Mouse (Mus musculus) hindbrain, embryonic 12.5 days (tissue): ENCODE results near the gene Pfkfb3. TPM values are rescaled to one million over a fixed set of nuclear protein-coding genes. Genes with fewer than 3 reads are reported as not detected.
A peak's percentile ranks its signal among the peaks of the same experiment; 100 is the strongest.

Experiments used
- ATAC-seq: fragments of 200-750 bp; cut with Nextera tagmentation; 2 replicates; pipeline ENCODE4 v1.8.0; 2017; ENCODE audit warnings: moderate TSS enrichment; ENCODE audit not compliant: low FRiP score
- H3K27ac ChIP-seq: fragments of 300-500 bp; sonication (generic); 2 replicates; pipeline ENCODE4 v1.5.1; 2016; ENCODE audit warnings: mild to moderate bottlenecking
- H3K27me3 ChIP-seq: fragments of 300-500 bp; sonication (generic); 2 replicates; pipeline ENCODE4 v1.6.1; 2016; ENCODE audit warnings: mild to moderate bottlenecking
- H3K36me3 ChIP-seq: fragments of 300-500 bp; sonication (generic); 2 replicates; pipeline ENCODE4 v1.6.1; 2016; ENCODE audit warnings: mild to moderate bottlenecking
- H3K4me1 ChIP-seq: fragments of 300-500 bp; sonication (generic); 2 replicates; pipeline ENCODE4 v1.6.1; 2016
- H3K4me2 ChIP-seq: fragments of 300-500 bp; sonication (generic); replicated peaks from 2 replicates; pipeline ENCODE4 v1.6.1; 2016; ENCODE audit warnings: mild to moderate bottlenecking
- H3K4me3 ChIP-seq: fragments of 300-500 bp; sonication (generic); 2 replicates; pipeline ENCODE4 v1.5.1; 2016; ENCODE audit warnings: mild to moderate bottlenecking
- H3K9ac ChIP-seq: fragments of 300-500 bp; sonication (generic); 2 replicates; pipeline ENCODE4 v1.6.1; 2016; ENCODE audit warnings: mild to moderate bottlenecking, moderate library complexity
- H3K9me3 ChIP-seq: fragments of 300-500 bp; sonication (generic); replicated peaks from 2 replicates; pipeline ENCODE4 v1.6.1; 2016; ENCODE audit warnings: mild to moderate bottlenecking
- WGBS: fragments of 180-500 bp; shearing (Covaris S2); methylation state at CpG from one replicate; pipeline ENCODE4 v1.1.7; 2016; 5-methylcytosine and 5-hydroxymethylcytosine counted together
- polyA plus RNA-seq: library from polyadenylated mRNA; unstranded; fragments of >200 nt; fragmentation: Nextera tagmentation; extraction: Ambion mirVana; gene quantifications from 2 replicates; pipeline ENCODE4 v1.2.1, GENCODE M21; 2016

The Pfkfb3 gene
- polyA plus RNA-seq, 1 experiment from 2014 or later = 20.4 TPM

DNA sequence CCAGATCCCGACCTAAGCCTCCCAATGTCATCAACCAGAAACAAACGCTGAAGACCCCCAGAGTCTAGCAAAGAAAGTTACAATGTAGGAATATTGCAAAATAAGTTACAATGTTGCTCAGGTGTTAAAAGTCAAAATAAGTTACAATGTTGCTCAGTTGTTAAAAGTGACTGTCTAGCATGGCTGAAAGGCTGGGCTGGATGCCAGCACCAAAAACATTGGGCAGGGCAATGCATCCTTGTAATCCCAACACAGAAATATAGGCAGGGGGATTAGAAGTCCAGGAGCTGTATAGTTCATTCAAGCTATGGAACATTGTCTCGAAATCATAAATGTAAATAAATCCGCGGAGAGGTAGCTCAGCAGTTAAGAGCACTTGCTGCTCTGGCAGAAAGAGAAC lies 61.0 kb downstream of the Pfkfb3 start:
- no peaks in the 10 kb centered on the region for H3K9me3 ChIP-seq
- peaks cover 54% of the 10 kb centered on the region for H3K36me3 ChIP-seq
- no peak overlapping the region for H3K9ac ChIP-seq
- H3K27me3 ChIP-seq = no peaks in the 10 kb centered on the region
- H3K4me2 ChIP-seq = no peak overlapping the region
- no peaks in the 10 kb centered on the region; the same call in 1 of the 2 replicates for H3K4me1 ChIP-seq
- no peak overlapping the region for H3K4me3 ChIP-seq
- 92% methylated on average over 5 of the region's 5 CpGs for WGBS
- no peak for ATAC-seq
- no peak overlapping the region for H3K27ac ChIP-seq

DNA sequence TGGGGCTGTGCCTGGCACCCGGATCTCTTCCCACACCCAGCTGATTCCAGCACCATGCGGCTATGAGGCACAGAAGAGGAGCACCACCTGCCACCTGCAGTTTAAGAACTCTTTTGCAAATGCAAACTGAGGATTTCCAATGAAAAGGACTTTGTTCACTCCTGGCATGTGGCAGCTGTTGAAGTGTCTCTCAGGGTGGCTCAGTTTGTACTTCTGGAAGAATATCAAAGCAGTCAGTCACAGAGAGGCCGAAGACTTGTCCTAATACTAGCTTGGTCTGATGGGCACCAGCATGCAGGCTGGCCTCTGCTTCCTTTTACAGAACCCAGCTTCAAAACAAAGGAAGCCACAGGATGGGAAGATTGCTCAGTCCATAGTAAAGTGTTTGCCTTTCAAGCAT lies 62.4 kb downstream of the Pfkfb3 start:
- WGBS = 79% methylated on average over 3 of the region's 3 CpGs
- H3K4me1 ChIP-seq = no peaks in the 10 kb centered on the region; the same call in 1 of the 2 replicates
- no peak for ATAC-seq
- no peak overlapping the region for H3K4me2 ChIP-seq
- no peaks in the 10 kb centered on the region for H3K27me3 ChIP-seq
- H3K27ac ChIP-seq = no peak overlapping the region
- no peak overlapping the region for H3K9ac ChIP-seq
- H3K4me3 ChIP-seq = no peak overlapping the region
- peaks cover 64% of the 10 kb centered on the region for H3K36me3 ChIP-seq
- H3K9me3 ChIP-seq = no peaks in the 10 kb centered on the region

DNA sequence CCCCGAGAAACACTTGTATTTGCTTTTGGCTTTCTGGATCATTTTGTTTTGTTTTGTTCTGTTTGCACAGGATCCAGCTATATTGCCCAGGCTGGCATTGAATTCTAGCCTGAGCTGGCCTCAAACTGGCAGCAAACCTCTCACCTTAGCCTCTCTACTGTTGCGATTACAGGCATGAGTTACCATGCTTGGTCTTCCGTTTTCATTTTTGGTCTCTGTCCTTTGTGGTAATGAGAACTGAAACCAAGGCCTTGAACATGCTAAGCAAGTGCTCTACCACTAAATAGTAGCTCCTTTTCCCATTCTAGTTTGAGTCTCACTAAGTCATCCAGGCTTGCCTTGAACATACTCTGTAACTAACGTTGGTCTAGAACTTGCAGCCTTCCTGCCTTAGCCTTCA lies 63.3 kb downstream of the Pfkfb3 start:
- 92% methylated on average over 4 of the region's 4 CpGs for WGBS
- H3K4me1 ChIP-seq = no peaks in the 10 kb centered on the region; the same call in 1 of the 2 replicates
- no peak overlapping the region for H3K27ac ChIP-seq
- no peaks in the 10 kb centered on the region for H3K9me3 ChIP-seq
- ATAC-seq = no peak
- H3K36me3 ChIP-seq = peaks cover 73% of the 10 kb centered on the region
- H3K9ac ChIP-seq = no peak overlapping the region
- no peak overlapping the region for H3K4me3 ChIP-seq
- no peaks in the 10 kb centered on the region for H3K27me3 ChIP-seq
- H3K4me2 ChIP-seq = no peak overlapping the region

DNA sequence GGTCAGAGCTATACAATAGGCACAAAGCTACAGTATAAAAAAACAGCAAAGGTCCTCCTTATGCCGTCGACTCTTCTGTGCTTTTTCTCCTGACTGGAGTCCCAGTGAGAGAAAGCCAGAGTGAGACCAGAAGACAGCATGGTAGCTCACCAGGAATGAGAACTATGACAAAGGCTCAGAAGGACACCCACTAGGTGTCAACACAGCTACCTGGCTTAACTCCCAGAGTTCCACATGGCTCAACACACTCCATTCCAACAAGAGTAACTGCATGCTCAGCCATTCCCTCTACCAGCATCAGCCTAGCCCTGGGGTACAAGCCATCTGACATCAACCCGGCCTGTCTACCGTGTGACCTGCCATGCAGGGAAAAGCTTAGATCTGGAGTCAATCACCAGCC lies 70.7 kb downstream of the Pfkfb3 start:
- H3K4me3 ChIP-seq = no peak overlapping the region
- H3K4me2 ChIP-seq = no peak overlapping the region
- no peak for ATAC-seq
- peaks cover 97% of the 10 kb centered on the region for H3K36me3 ChIP-seq
- H3K27ac ChIP-seq = no peak overlapping the region
- no peaks in the 10 kb centered on the region for H3K4me1 ChIP-seq
- 84% methylated on average over 4 of the region's 4 CpGs for WGBS
- no peak overlapping the region for H3K9ac ChIP-seq
- H3K27me3 ChIP-seq = no peaks in the 10 kb centered on the region
- no peaks in the 10 kb centered on the region for H3K9me3 ChIP-seq

DNA sequence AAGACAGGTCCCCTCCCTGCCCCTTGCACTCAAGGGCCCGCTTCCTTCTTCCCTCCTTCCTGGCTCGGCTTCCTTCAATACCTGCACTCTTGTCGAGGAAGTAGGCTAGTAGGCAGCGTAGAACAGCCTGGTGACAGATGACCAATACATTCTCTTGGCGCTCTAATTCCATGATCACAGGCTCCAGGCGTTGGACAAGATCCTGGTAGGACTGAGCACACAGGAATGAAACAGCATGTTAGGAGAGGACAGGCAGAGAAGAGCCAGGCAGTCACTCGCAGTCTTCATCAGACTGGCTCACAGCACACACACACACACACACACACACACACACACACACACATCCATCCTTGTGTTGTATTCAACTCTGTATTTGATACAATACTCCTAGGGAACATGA lies 71.5 kb downstream of the Pfkfb3 start:
- H3K4me3 ChIP-seq = no peak overlapping the region
- H3K27ac ChIP-seq = no peak overlapping the region
- ATAC-seq = no peak
- no peaks in the 10 kb centered on the region for H3K4me1 ChIP-seq
- H3K9me3 ChIP-seq = no peaks in the 10 kb centered on the region
- no peak overlapping the region for H3K4me2 ChIP-seq
- H3K9ac ChIP-seq = no peak overlapping the region
- H3K36me3 ChIP-seq = peaks cover 98% of the 10 kb centered on the region
- no peaks in the 10 kb centered on the region for H3K27me3 ChIP-seq
- 90% methylated on average over 7 of the region's 7 CpGs for WGBS

DNA sequence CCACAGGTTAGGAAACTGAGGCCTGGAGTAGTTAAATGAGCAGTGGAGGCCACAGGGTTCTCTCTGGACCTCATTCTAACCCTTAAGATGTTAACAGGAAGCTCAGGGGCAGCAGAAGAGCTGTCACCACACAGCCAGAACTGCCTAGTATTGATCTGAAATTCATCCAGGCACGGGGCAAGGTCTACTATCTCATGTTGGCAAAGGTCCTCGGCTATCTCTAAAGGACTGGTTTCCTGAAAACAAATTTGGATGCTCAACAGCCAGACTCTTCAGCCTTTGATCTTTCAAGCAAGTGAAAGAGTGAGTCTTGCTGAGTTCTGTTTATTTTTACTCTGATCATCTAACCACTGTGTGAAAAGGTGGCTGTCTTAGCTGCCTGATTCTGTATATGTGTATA lies 74.9 kb downstream of the Pfkfb3 start:
- no peaks in the 10 kb centered on the region for H3K27me3 ChIP-seq

DNA sequence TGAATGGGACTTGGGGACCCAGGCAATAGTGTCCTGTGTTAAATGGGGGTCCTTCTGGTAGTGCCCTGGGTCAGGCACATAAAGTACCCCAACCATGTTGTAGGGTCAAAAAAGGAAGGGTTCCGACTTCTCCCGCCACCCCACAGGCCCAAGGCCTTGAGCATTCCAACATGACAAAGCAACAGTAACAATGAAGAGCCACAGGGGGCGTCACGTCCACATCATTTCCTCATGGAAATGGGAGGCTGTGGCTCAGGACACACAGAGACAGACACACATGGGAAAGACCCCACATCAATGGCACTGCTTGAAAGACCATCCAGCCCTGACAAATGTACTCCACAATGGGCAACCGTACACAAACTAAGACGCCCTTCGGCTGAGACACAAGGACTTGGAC lies 78.6 kb downstream of the Pfkfb3 start:
- 75% methylated on average over 7 of the region's 7 CpGs for WGBS
- H3K27me3 ChIP-seq = no peaks in the 10 kb centered on the region
- no peaks in the 10 kb centered on the region for H3K9me3 ChIP-seq
- no peaks in the 10 kb centered on the region for H3K4me1 ChIP-seq
- no peak for ATAC-seq
- no peak overlapping the region for H3K4me3 ChIP-seq
- H3K9ac ChIP-seq = no peak overlapping the region
- H3K27ac ChIP-seq = no peak overlapping the region
- no peak overlapping the region for H3K4me2 ChIP-seq
- peaks cover 95% of the 10 kb centered on the region for H3K36me3 ChIP-seq

More for the DNA sequence above, 74.9 kb downstream of the Pfkfb3 start:
- no peak overlapping the region for H3K4me2 ChIP-seq
- 91% methylated on average over 2 of the region's 2 CpGs for WGBS
- peaks cover 97% of the 10 kb centered on the region for H3K36me3 ChIP-seq
- no peaks in the 10 kb centered on the region for H3K4me1 ChIP-seq
- ATAC-seq = no peak
- H3K27ac ChIP-seq = no peak overlapping the region
- H3K4me3 ChIP-seq = no peak overlapping the region
- H3K9me3 ChIP-seq = no peaks in the 10 kb centered on the region
- no peak overlapping the region for H3K9ac ChIP-seq

DNA sequence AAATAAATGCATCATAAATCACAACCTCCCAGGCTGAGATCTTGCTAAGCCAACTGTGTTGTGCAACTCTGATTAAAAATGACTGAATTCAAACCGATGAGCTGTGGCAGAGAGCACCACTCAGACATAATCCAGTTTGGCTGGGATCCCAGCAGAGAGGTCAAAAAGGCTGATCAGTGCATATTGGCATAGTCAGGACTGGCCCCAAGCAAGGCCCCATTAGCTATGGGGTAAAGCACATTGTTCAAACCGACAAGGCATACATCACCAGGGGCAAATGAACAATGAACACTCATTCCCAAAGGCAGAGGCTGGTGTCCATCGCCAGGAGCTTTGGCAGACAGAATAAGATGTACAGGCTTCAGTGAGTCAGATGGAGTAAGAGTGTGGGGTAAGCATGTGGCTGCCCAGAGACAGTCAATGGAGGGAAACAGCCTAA lies 89.2 kb downstream of the Pfkfb3 start:
- H3K27ac ChIP-seq = no peak overlapping the region

DNA sequence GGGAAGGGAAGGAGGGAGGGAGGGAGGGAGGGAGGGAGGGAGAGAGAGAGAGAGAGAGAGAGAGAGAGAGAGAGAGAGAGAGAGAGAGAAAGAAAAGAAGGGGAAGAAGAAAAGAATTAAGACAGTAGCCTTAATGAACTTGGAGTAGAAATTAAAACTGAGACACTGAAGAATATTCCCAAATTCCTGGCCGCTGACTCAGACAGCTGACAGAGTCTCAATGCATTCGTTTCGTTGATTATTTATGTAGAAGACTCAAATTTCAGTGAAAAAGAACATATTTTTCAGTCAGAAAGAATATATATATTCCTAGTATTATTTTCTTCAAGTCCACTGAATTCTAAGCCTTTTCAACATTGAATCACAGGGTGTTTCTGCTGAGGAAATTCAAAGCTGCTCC lies 92.9 kb downstream of the Pfkfb3 start:
- Histone ChIP-seq H3K9ac (no peak overlapping the region), H3K27ac (no peak overlapping the region), H3K9me3 (no peaks in the 10 kb centered on the region), H3K4me2 (no peak overlapping the region), H3K27me3 (no peaks in the 10 kb centered on the region), H3K36me3 (no peaks in the 10 kb centered on the region), H3K4me1 (no peaks in the 10 kb centered on the region), H3K4me3 (no peak overlapping the region)
- no peak for ATAC-seq
- 81% methylated on average over 3 of the region's 3 CpGs for WGBS

More for the DNA sequence above, 89.2 kb downstream of the Pfkfb3 start:
- Histone ChIP-seq H3K36me3 (no peaks in the 10 kb centered on the region), H3K27me3 (no peaks in the 10 kb centered on the region), H3K4me3 (no peak overlapping the region), H3K4me1 (no peaks in the 10 kb centered on the region), H3K9me3 (no peaks in the 10 kb centered on the region), H3K4me2 (no peak overlapping the region), H3K9ac (no peak overlapping the region)
- WGBS = 41% methylated on average over 3 of the region's 3 CpGs
- ATAC-seq = peak; percentile 73

DNA sequence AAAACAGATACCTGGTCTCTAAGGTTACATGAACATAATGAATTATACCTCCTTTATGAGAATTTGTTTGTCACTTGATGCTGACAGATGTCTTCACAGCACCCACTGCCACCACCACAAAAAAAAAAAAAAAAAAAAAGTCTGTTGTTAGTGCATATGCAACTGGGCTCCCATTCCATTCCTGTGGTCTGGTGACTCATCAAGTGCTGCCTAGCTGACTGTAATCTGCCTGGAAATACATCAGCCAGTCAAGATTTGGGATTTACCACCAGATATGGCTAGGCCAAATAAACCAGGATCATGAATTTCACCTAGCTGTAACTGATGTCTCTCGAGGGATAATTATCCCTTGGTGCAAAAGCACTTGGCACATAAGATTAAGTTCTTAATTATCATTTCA lies 95.4 kb downstream of the Pfkfb3 start:
- 88% methylated on average over 1 of the region's 1 CpGs for WGBS
- ATAC-seq = no peak
- no peak overlapping the region for H3K4me3 ChIP-seq
- no peak overlapping the region for H3K9ac ChIP-seq
- no peaks in the 10 kb centered on the region for H3K4me1 ChIP-seq
- no peaks in the 10 kb centered on the region for H3K27me3 ChIP-seq
- H3K4me2 ChIP-seq = no peak overlapping the region
- H3K36me3 ChIP-seq = no peaks in the 10 kb centered on the region
- H3K27ac ChIP-seq = no peak overlapping the region
- no peaks in the 10 kb centered on the region for H3K9me3 ChIP-seq

DNA sequence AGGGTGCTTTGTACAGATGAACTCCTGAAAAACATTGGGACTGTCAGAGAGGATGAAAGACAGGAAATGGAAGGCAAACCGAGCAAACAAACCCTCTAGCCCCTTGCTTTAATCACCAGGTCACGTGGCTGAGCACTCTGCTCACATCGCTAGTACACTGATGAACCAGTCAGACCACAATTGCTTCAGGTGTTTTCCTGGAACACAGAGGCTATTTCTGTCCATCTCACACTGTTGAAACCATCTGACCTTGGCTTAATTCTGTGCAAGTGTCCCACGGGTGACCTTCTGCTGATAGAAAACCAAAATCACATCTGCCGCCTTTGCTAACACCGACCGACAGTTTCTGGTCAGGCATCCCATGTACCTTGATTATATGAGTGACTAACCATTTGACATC lies 96.0 kb downstream of the Pfkfb3 start:
- 80% methylated on average over 7 of the region's 7 CpGs for WGBS
- Histone ChIP-seq H3K27me3 (no peaks in the 10 kb centered on the region), H3K4me1 (no peaks in the 10 kb centered on the region), H3K36me3 (no peaks in the 10 kb centered on the region), H3K4me2 (no peak overlapping the region), H3K9ac (no peak overlapping the region), H3K4me3 (no peak overlapping the region), H3K27ac (no peak overlapping the region), H3K9me3 (no peaks in the 10 kb centered on the region)
- ATAC-seq = no peak

DNA sequence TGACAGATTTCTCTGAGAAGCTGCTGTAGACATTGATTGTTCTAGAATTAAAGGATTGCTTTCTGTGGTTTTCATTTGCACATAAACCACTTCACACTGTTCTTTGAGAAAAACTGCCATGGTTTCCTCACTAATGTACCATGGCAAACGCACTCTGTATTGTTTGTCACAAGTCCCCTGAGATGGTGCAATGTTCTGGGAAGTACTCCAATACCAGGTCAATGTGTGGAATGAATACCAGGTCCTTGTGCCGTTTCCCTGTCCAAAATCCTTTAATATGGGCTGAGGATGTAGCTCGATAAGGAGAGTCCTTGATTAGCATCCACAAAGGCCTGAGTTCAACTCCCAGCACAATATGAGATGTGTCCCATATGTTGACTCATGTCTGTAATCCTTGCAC lies 105.2 kb downstream of the Pfkfb3 start:
- no peak for ATAC-seq
- no peak overlapping the region for H3K9ac ChIP-seq
- no peak overlapping the region for H3K27ac ChIP-seq
- no peak overlapping the region for H3K4me3 ChIP-seq
- H3K9me3 ChIP-seq = no peaks in the 10 kb centered on the region
- no peaks in the 10 kb centered on the region for H3K36me3 ChIP-seq
- H3K4me1 ChIP-seq = no peaks in the 10 kb centered on the region
- 64% methylated on average over 3 of the region's 3 CpGs for WGBS
- no peaks in the 10 kb centered on the region for H3K27me3 ChIP-seq
- no peak overlapping the region for H3K4me2 ChIP-seq

DNA sequence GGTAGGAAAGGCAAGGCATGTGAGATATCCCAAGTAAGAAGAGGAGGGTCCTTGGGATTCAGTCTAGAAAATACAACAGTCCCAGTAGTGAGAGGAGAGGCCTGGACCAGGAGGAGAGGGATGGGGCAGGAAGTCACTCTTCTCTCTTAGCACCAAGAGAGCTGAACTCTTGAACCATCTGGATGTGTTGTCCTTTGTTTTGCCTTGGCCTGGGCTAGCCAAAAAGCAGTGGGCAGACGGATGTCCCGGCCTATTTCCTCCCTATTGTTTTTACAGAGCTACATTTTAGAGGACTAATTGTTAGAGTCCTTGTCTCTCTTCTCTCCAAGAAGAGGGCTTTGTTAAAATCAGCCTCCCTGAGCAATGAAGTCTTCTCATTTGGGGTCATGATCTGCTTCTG lies 106.0 kb downstream of the Pfkfb3 start:
- Histone ChIP-seq H3K9ac (no peak overlapping the region), H3K27me3 (no peaks in the 10 kb centered on the region), H3K9me3 (no peaks in the 10 kb centered on the region), H3K27ac (no peak overlapping the region), H3K4me2 (no peak overlapping the region), H3K4me3 (no peak overlapping the region), H3K4me1 (no peaks in the 10 kb centered on the region), H3K36me3 (no peaks in the 10 kb centered on the region)
- 58% methylated on average over 2 of the region's 2 CpGs for WGBS
- no peak for ATAC-seq
